Mouse (Mus musculus): ENCODE measurements at regions not wholly inside any gene's neighbourhood (a gene's known extent, or its start where the extent isn't known, plus 50 kb on each side); places are given as distances from the start of the nearest gene placed in this dataset.
A peak's percentile ranks its signal among the peaks of the same experiment; 100 is the strongest.

DNA sequence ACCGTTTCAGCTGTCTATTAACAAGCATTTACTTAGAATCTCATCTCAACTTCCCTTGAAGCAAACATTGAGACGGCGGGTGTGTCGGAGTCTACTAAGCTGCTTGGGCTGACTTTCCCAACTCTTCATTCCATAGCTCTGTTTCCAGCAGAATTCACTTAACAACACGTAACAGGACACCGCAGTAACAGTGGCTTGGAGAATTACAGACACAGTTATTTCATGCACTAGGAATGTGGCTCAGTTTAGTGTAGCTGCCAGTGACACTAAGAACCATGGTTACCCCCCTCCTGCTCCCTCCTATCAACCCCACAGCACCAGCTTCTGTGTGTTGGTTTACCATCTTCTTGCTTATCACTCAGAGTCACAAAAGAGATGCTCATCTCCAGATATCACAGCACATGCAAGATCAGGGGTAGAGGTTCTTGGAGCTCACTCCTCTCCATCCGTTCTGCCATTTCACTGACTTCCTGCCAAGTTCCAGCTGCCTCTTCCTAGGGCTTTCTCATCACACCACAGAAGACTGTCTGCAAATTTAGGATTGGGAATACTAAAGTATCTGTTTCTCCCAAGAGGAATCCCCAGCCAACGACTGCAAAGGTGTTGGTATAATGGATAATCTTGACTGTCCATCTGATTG, 90.7 kb downstream of the Banf2 start:
- DNase-seq, result no peak

DNA sequence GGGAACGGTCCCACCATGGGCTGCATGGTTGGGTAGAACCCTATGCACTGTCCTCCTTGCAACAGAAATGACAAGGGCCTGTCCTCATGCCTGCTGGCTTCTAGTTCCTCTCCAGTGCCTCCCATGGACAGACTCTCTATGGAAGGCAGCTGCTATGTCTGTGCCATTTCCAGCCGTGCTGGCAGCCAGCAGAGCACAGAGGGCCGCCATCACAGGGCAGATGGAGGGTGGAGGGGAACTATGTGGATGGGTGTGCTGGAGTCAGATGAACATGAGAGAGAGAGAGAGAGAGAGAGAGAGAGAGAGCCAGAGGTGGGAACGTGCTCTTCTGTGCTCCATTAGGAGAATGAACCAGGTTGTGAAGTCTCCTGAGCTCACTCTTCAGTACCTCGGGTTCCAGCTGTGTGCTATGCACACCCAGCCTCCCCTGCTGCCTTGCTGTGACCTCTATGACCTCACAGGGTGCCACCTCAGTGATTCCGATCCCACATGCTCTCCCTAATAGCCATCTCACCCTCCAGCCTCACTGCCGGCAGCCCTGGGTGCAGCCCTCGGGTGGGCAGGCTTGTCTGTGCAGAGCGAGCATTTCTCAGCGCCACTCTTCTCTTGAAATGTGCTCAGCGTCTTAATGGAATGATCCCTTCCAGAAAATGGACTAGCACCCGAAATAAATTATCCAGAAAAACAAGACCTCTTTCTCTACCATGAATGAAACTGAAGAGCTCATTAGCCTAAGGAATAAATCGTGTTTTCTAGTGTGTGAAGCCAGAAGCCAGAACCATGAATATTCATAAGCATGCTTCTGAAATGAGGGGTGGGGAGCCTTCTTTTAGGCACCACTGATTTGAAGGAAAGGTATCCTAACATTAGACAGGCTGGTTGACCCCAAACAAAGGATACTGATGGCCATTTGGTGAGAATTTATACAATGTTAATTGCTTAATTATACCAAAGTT, 94.5 kb downstream of the Banf2 start:
- DNase-seq, result no peak

DNA sequence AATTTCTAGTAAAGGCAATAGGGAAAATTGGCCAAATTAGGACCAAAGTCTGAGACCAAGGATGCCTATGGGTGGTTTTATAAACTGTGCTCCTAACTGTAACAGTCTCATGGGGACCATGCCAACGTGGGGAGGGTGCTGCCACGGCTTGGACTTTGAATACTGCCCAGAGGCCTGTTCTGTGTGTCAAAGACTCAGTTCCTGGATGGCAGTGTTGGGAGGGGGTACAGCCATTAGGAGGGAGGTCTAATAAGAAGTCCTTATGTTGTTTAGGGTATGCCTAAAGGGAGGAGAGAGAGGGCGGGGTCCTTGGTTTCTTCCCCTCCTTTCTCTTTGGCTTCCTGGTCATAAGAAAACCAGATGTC, 95.2 kb downstream of the Banf2 start:
- no peak for DNase-seq

DNA sequence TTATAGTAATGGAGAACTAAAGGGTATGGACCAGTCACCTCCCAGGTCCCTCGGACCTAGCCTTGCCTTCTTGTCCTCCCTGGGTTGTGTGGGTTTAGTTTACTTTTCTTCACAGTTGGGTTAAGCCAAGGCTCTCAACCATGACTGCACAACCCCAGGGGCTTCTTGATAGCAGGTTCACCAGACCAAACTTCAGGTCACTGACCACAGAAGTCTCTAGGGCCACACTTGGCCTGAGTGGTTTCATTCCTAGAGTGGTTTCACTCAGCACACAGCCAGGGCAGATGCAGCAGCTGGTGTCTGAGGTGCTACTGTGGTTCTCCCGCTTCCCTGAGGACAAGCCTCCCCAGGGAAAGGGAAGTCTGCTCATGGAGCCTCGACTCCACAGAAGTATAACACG, 95.7 kb downstream of the Banf2 start:
- no peak for DNase-seq

DNA sequence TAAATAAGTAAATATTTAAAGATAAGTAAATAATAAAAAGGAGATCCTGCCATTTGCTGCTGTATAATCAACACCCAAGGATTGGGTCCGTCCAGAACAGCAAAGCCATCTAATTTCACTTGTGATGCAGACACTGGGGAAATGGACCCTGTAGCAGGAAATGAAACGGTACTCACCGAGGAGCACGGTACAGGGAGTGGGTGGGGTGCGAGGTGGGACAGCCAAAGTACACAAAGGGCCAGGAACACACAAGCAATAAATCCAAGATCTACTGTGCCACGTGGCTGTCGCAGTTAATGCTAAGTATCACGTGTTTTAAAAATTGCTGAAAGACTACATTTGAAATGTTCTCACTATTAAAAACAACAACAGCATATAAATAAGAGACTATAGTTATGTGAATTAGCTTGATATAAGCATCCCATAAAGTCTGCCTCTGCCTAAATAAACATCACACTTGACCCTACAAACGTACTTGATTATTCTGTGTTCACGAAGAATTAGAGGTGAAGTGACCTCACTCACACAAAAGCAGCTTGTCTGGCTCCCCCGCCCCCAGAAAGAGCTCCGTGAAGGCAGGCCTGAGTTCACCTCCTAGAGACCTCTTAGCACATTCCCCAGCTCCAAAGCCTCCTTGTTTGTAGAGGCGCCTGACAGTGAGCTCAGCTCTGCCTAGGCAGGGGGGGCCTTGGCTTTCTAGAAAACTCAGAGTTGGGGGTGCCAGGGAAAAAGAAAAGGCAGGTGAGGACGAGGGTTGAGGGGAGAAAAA, 101.1 kb downstream of the Banf2 start:
- DNase-seq, result no peak

DNA sequence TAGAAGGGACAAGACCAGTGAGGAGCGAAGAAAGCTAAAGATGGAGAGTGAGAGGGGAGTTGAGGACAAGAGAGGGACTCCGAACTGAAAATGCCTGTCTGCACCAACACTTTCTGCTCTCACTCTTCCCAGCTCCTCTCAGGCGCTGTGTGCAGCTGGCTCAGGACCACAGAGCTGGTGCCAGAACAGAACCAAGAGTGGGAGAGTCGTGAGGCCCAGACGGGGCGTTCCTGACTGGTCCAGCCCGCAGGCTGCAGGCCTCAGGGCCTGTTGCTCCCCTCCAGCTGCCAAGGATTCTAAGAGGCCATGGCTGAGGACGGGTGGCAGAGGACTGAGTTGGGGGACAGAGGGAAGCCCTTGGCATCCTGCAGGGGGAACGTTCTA, 101.7 kb downstream of the Banf2 start:
- peak; percentile 24 for DNase-seq

DNA sequence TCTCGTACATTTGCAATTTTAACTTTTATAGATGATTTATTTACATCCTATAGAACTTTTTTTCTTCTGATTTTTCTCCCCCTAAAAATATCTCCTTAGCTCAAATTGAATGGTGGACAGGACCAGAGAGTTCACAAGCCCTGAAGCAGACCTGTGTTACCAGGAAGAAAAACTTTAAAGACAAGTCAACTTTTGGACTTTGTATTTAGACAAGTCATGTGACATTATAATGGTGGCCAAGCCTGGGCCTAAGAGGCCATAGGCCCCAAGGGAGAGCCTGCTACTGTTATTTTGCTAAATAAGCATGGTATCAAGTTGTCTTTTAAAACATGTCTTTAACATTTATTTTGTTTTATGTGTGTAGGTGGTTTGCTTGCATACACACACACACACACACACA, 102.7 kb downstream of the Banf2 start:
- DNase-seq, result no peak

DNA sequence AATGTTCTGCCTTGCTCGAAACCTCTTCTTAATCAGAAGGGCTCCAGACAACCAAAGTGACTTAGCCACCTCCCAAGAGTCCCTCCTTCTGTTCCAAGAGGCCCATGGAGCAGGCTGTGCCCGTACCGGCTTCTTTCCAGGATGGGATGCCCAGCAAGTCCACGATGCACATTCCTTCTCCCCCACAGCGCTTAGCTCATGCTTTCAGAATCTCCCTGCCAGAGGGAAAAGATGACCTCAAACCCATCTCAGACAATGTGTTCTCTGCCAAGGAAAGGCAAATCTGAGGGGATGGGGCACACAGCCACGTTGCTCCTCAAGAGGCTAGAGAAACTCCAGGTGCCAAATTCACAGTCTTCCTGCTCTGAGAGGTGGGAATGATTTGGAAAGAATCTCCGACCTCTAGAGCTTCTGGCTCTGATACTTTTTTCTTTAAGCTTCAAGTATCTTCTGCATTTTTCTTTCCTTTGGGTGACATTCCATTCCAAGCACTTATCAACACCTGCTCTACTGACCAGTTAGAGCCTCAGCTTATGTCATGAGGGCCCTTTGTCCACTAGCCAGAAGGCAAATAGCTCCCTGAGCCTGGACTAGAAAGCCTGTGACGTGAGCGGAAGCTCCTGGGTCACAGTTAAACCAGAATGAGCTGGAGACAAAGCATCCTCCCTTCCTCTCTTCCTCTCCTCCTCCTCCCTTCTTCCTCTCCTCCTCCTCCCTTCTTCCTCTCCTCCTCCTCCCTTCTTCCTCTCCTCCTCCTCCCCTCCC, 110.9 kb downstream of the Banf2 start:
- DNase-seq, result no peak

DNA sequence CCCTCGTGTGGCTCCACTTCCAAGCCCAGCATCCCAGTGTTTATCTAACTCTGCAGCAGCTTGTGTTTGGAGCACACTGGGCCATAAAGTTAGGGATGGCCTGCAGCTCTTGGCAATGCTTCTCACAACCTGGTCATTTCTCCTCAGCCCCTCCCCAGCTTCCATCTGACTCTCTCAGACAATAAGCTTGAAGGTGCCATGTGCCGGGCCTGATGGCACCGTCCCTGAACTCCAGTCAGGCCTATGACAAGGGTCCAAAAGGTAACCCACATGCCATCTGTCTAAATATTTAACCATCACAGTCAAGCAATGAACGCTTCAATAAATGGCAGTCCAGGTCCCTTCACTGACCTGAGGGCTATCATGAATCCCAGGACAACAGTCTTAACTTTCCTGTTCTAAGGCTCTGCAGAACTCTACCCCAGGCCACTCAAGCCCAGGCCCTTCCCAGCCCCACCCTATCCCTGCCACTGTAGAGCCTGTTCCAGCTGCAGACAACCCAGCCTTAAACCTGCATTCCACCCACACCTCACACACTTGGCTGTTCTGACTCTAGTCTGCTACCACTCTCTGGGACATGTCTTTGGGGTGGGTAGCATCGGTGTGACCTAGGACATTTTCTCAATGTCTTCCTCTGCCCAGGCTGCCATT, 111.8 kb downstream of the Banf2 start:
- DNase-seq, result no peak

DNA sequence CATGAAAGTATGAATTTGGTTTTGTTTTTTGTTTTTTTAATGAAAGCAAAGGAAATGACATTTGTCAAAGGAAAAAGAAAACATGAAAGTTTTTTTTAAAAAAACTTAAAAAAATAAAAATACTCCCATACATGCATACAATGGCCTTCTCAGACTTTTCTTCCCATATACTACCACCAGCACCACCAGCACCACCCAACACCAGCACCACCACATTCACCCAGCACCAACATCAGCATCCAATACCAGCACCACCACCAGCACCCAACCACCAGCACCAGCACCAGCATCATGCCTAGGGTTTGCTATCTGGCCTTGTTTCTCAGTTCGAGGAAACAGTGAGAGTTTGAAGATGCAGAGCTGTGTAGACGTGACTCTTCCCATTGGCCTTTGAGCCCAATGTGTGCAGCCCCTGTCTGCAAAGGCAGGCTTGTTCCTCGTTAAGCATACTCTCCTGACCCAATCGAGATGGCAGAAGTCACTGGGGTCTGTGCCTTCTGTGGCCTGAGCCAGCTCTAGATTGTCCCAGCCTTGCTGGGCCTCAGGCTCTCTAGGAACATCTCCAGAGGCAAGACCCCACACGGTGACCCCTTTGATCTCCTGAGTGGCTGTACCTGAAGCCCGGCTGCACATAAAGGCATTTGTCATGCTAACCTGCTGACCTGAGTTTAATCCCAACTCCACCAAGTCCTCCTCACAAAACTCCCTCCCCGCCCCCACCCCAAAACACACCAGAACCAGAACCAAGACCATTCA, 113.8 kb upstream of the Mgme1 start:
- DNase-seq, result no peak

DNA sequence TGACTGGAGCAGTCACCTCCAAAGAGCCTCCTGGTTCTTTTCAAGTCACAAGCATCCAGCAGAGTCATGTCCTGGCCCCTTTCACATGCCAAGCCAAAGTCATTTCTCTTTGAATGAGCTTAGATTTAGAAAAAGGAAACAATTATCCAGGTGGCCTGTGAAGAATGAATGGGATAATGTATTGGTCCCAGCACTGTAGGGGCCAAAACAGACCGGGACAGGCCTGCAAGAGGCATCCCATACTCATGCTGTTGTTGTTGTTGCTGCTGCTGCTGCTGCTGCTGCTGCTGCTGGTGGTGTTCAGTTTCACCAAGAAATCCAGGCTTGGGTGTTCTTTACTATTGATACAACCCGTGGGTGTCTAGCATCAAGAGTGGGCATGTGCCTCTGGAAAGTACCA, 113.1 kb upstream of the Mgme1 start:
- DNase-seq, result no peak

DNA sequence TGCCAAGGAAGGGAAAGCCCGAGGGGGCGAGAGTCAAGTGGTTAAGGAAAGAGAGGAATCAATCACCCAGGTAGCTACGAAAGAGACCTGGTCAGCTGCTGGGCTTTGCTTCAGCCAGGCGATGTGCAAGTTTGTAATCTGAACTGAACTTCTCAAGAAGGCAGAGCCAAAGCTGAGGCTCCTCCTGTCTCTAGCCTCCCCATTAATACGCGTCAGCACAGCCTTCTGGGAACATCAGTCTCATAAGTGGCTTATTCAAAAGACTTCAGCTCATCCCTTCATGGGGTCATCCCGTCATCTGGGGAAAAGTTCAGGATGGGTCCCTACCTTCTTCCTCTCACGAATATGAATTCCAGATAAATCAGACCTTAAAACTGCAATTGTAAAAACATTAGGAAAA, 112.2 kb upstream of the Mgme1 start:
- DNase-seq, result no peak

DNA sequence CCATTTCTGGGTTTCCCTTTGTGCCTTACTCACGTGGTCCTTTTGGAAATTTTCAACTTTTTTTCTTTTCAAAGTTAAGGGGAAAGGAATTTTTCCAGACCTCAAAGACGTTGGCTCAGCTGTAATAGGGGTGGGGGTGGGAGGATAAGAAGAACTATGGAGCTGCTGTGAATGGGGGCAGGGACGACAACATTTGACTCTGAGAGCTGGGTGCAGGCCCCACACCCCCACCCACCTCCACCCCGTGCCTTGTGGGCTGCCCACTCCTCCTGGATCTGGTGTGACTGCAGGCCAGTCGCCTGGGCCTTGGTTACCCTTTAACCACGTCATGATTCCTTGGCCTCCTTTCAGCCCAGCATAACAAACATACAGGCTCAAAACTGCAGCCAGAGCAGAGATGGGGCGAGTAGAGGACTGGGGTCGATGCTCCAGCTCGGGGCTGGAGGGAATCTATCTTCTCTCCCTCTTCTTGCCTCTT, 110.6 kb upstream of the Mgme1 start:
- DNase-seq, result no peak

DNA sequence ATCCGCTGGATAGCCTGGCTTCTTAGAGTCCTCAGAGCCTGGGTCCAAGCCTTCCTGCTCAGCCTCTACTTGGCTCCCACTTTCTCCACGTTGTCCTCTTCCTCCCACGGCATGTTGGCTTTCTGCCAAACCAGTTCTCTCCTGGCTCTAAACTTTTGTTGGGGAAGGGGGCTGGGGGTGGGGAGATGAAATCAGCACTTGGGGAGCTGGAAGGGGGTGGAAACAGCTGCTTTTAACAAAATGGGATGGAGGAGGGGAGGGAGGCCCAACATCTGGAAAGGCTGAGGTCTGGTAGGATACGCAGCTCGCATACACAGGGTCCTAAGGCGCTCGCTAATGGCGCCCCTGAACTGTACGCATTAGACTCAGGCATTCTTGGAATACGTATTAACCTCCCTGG, 110.0 kb upstream of the Mgme1 start:
- no peak for DNase-seq

DNA sequence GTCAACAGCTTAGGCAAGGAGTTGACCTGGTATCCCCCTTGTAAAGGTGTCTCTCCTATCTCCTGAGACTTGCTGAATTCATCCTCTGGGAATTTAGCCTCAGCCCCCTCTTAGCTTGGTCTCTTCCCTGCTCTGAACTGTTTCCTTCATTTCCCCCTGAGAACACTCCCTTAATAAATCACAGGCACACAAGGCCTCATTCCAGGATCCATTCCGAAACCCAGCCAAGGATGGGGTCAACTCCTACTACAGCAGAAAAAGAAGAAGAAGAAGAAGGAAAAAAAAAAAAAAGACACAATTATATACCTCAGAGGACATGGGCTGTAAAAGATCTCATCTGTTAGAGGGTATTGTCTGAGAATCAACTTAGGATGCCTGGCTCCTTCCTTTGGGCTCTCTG, 108.6 kb upstream of the Mgme1 start:
- DNase-seq, result no peak

DNA sequence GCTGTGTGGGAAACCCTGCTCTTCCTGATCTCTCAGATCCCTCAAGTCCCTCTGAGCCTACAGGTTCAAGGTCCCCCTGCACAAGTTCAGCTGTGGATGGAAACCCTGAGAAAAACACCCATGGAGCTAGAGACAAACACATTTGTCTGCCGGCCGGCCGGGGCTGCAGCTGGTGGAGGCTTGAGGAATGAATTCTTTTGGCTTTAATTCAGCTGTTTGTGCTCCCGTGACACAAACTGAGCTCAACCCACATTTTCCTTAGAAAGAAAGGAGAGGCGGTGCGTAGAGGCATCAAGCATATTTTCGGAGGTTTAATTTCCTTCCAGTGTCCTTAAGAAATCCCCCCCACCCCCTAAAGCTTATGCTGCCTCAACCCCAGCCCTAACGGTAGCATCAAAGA, 106.4 kb upstream of the Mgme1 start:
- peak; percentile 24 for DNase-seq

DNA sequence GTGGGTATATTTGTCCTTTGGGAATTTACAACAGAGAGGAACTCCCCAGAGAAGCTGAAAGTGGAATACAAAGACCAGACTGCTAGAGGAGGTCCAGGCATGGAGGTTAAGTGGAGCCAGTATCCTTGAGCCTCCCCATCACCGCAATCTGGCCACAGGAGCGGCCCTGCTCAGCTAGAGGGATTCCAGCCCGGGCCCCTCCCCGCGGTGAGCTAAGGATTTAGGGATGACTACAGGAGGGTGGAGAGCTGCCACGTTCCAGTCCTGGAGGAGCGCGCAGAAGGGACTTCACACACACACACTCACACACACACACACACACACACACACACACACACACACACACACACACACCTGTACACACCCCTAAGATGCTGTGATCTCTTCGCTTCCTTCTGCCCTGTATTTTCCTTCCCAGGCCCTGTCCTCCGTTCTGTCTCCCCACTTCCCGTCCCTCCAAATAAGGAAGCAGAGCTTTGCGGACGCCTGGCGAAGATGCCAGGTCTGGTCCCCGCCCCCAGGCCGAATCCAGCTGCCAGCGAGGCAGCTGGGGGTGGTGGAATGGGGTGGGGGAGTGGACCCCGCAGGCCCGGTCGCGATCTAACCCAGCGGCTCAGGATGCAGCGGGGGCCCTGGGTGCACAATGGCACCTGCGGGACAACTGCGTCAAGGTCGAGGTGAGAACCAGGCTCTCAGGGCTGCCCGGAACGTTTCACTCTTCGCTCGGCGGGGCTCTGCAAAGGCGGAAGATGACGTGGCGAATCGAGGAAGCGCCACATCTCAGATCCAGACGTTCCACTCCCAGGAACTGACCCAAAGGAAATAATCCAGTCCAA, 105.3 kb upstream of the Mgme1 start:
- DNase-seq, result peak; percentile 77

DNA sequence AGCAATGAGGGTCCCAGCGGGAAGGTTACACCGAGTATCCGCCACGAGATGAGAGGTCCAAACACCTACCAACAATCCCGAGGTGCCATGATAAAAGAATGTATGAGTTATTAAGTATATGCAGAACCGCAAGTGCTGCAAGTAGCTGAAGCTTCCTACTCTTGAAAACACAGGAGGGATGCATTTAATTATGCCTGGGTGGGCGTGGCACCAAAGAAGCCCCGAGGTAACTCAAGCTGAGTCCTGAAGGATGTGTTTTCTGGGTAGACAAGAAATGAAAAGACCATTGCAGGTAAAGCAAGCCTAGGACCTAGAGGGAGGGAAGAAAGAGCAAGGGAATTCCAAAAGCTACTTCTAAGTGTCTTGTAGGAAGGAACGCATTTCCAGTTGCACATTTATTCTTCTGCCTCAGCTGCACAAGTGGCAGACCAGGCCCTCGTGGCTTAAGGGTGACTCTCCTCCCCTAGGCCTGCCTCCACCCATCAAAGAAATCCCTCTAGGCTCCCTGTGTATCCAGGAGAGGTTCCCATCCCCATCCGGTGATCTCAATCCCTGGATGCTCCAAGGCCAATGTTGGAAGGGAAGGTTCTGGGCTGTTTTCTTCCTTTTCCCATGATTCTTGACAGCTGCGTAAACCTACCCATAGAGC, 104.2 kb upstream of the Mgme1 start:
- no peak for DNase-seq

DNA sequence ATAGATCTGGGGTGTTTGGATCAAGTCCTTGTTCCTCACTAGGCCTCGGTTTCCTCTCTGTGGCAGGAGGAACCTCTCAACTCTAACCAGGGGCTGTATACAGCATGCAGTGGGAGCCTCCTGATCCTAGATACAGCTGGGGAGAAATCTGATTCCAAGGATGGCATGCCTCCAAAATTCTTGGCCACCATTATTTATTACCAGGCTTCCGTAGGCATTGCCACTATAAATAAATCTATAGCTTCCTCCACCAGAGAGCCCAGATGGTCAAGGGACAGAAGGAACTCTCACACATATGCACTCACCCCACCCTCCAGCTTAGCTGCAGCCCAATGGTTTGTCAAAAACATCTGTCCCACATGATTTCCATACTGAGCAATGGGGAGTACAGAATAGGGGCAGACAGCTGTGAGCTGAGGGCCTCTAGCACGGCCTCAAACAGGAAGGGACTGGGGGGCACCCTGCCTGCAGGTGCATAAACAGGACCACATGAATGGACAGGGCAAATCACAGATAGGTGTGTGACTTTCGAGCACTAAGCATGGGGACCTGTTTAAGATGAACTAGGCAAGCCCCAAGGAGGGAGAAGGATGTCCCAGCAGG, 100.8 kb upstream of the Mgme1 start:
- DNase-seq, result no peak
